Mouse (Mus musculus) cerebellum, adult 11-12 months (tissue): ENCODE results near the gene Arl9.
"Not testable (repeated sequence)": the region's sequence is repeated elsewhere in the genome, so short reads cannot be mapped to it uniquely, and the experiment has no call there.

Source experiments
- DNase-seq: peaks from one replicate; pipeline ENCODE4 v3.0.0; 2022

Gene Arl9

GRCm38 (mm10) chr5:77028034-77028433, 24.2 kb downstream of the Arl9 start:
- DNase-seq, result no peak

DNA sequence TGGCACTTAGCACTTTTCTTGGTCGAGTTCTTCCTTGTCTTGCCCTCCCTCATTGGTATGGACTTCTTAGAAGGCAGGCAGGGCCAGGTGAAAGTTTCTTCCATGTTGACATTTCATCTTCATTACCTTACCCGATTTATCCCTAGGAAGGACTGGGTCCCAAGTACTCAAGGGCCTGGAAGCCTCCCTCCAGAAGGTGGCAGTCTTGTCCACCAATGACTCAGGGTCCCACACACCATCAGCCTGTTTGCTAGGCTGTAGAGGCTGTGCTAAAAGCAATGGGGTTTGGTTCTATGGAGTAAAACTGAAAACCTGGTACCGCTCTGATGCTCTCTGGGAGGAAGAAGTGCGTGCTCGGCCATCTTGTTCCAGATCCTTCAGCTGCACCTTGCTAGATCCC, 25.9 kb downstream of the Arl9 start:
- DNase-seq, result no peak

- not testable (repeated sequence) for DNase-seq
Measured at GRCm38 (mm10) chr5:77035101-77035500, 31.2 kb downstream of the Arl9 start.

- DNase-seq, result no peak
Measured at GRCm38 (mm10) chr5:77038451-77038850, 34.6 kb downstream of the Arl9 start.

- no peak for DNase-seq
Measured at GRCm38 (mm10) chr5:77039391-77039790, 35.5 kb downstream of the Arl9 start.

DNA sequence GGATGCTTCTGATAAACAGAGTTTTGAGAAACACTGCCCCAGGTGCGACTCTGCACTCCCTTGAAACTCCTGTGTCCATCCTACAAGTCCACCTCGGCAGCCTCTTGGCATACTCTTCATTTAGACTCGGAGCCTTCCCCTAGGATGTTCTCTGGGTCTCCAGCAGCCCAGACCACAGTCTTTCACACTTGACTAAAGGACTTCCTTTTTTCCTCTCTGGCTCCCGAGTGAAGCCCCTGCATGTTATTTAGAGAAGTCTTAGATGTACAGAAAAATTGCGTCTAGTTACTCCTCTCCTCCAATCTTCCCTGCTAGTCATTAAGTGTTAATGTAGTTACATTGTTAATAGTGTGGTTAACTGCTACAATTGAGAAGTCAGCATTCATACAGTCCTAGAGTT, 40.5 kb downstream of the Arl9 start:
- DNase-seq, result no peak

DNA sequence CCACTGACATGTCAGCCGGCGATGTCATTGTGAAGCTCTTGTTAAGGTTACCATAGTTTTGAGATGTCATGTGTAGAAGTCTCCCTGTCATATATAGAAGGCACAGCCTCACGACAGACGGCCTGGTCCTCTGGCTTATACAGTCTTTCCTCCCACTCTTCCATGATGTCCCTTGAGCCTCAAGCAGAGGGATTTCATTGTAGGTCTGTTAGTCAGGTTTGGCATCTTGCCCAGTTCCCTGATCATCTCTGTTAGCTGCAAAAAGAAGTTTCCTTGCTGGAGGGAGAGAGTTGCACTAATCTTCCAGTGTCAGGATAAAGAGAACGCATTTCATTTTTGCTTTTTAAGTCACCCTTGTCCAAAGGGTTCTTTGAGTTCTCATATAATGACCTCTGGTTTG, 48.8 kb downstream of the Arl9 start:
- no peak for DNase-seq

- no peak for DNase-seq
Measured at GRCm38 (mm10) chr5:77056881-77057440, 53.1 kb downstream of the Arl9 start.
